20 mouse cellular contexts compared by ENCODE assay signal in genomic region chr10:120384040-120384439, GRCm38 (mm10).
DNase-seq lines count a peak whose midpoint lies in the region; ATAC-seq lines count a peak whose summit lies in the region.
"Had no signal": no experiment of that assay in that cellular context is flagged by ENCODE, and none has a peak within 500 bp of the region (broad histone marks: within the 10 kb centered on the region; RNA-seq: fewer than 3 reads in every experiment).

No protein-coding gene starts in this region.

- no peak overlapping the region for H3K4me2 ChIP-seq in embryonic facial prominence, embryonic 14.5 days (ENCODE audit: low read depth, low read length)
- 0 out of 2 replicates have a peak overlapping the region, but pooled peaks have one; percentile 34 for H3K4me2 ChIP-seq in heart, embryonic 16.5 days (ENCODE audit: low read depth, low read length)
- no peak overlapping the region for H3K4me2 ChIP-seq in lung, embryonic 15.5 days
- no peak overlapping the region for H3K4me2 ChIP-seq in embryonic facial prominence, embryonic 15.5 days (replicated peaks)
- H3K4me2 ChIP-seq: embryonic facial prominence, embryonic 13.5 days; liver, embryonic 13.5 days had no signal

- H3K36me3 ChIP-seq in embryonic facial prominence, embryonic 14.5 days (ENCODE audit: control insufficient read depth, insufficient read depth, low read length): no peaks in the 10 kb centered on the region
- H3K36me3 ChIP-seq in embryonic facial prominence, embryonic 10.5 days (replicated peaks): peaks cover 71% of the 10 kb centered on the region
- H3K36me3 ChIP-seq in heart, embryonic 16.5 days (ENCODE audit: control insufficient read depth, insufficient read depth): no peaks in the 10 kb centered on the region
- H3K36me3 ChIP-seq in lung, embryonic 15.5 days: no peaks in the 10 kb centered on the region
- H3K36me3 ChIP-seq in embryonic facial prominence, embryonic 15.5 days: no peaks in the 10 kb centered on the region
- H3K36me3 ChIP-seq: liver, embryonic 13.5 days had no signal

- 65% methylated on average over 7 of the region's 7 CpGs for WGBS in embryonic facial prominence, embryonic 14.5 days
- 74% methylated on average over 7 of the region's 7 CpGs for WGBS in embryonic facial prominence, embryonic 10.5 days
- WGBS in heart, embryonic 16.5 days: 40% methylated on average over 7 of the region's 7 CpGs
- 59% methylated on average over 7 of the region's 7 CpGs for WGBS in lung, embryonic 15.5 days
- 59% methylated on average over 7 of the region's 7 CpGs for WGBS in embryonic facial prominence, embryonic 15.5 days

- no peak overlapping the region for H3K9ac ChIP-seq in embryonic facial prominence, embryonic 14.5 days (ENCODE audit: low read depth, low read length)
- H3K9ac ChIP-seq in heart, embryonic 16.5 days (ENCODE audit: low read length): no peak overlapping the region; the same call in 1 of the 2 replicates
- no peak overlapping the region for H3K9ac ChIP-seq in lung, embryonic 15.5 days
- H3K9ac ChIP-seq in embryonic facial prominence, embryonic 15.5 days: no peak overlapping the region
- H3K9ac ChIP-seq: embryonic facial prominence, embryonic 13.5 days; liver, embryonic 13.5 days had no signal

- no peaks in the 10 kb centered on the region for H3K27me3 ChIP-seq in embryonic facial prominence, embryonic 14.5 days (replicated peaks; ENCODE audit: control insufficient read depth, insufficient read depth, low read length)
- H3K27me3 ChIP-seq in embryonic facial prominence, embryonic 10.5 days (replicated peaks; ENCODE audit: low read depth, poor library complexity, severe bottlenecking): no peaks in the 10 kb centered on the region
- H3K27me3 ChIP-seq in heart, embryonic 16.5 days (ENCODE audit: control insufficient read depth, insufficient read depth, low read length): no peaks in the 10 kb centered on the region
- no peaks in the 10 kb centered on the region for H3K27me3 ChIP-seq in lung, embryonic 15.5 days
- no peaks in the 10 kb centered on the region for H3K27me3 ChIP-seq in embryonic facial prominence, embryonic 15.5 days
- H3K27me3 ChIP-seq: embryonic facial prominence, embryonic 13.5 days; liver, embryonic 13.5 days had no signal

- ATAC-seq in embryonic facial prominence, embryonic 14.5 days (ENCODE audit: low read depth): no peak
- peak; percentile 46; the same call in 1 of the 2 replicates for ATAC-seq in heart, embryonic 16.5 days (replicated peaks; ENCODE audit: extremely low read depth, insufficient read depth, low FRiP score)
- ATAC-seq in lung, embryonic 15.5 days (ENCODE audit: borderline replicate concordance, extremely low read depth, low FRiP score, low TSS enrichment): no peak
- no peak for ATAC-seq in embryonic facial prominence, embryonic 15.5 days (ENCODE audit: insufficient number of reproducible peaks, low FRiP score, low TSS enrichment, low read depth)
- ATAC-seq: forebrain, embryonic 14.5 days had no signal

- no peaks in the 10 kb centered on the region for H3K9me3 ChIP-seq in embryonic facial prominence, embryonic 14.5 days (ENCODE audit: control insufficient read depth, low read length)
- H3K9me3 ChIP-seq in embryonic facial prominence, embryonic 10.5 days: no peaks in the 10 kb centered on the region
- H3K9me3 ChIP-seq in heart, embryonic 16.5 days (replicated peaks; ENCODE audit: control insufficient read depth, low read length): no peaks in the 10 kb centered on the region
- H3K9me3 ChIP-seq in lung, embryonic 15.5 days: no peaks in the 10 kb centered on the region
- no peaks in the 10 kb centered on the region for H3K9me3 ChIP-seq in embryonic facial prominence, embryonic 15.5 days (replicated peaks)
- H3K9me3 ChIP-seq: embryonic facial prominence, embryonic 13.5 days; hindbrain, embryonic 10.5 days; liver, embryonic 13.5 days; midbrain, embryonic 10.5 days had no signal

- intact Hi-C loops in heart, postnatal 14 days (cut with DNase I): no loop called here

- no peak overlapping the region for H3K27ac ChIP-seq in embryonic facial prominence, embryonic 14.5 days (replicated peaks; ENCODE audit: low read depth, low read length)
- H3K27ac ChIP-seq in embryonic facial prominence, embryonic 10.5 days (replicated peaks): no peak overlapping the region
- H3K27ac ChIP-seq in heart, embryonic 16.5 days (ENCODE audit: low read length): no peak overlapping the region
- peak overlapping the region; percentile 44; the same call in 1 of the 2 replicates for H3K27ac ChIP-seq in lung, embryonic 15.5 days
- 0 out of 2 replicates have a peak overlapping the region, but pooled peaks have one; percentile 5 for H3K27ac ChIP-seq in embryonic facial prominence, embryonic 15.5 days (replicated peaks)
- H3K27ac ChIP-seq: kidney, postnatal 0 days; left cerebral cortex, adult 2 months; liver, embryonic 13.5 days; midbrain, embryonic 10.5 days had no signal

- H3K4me3 ChIP-seq in embryonic facial prominence, embryonic 14.5 days (ENCODE audit: low read depth, low read length): no peak overlapping the region
- no peak overlapping the region for H3K4me3 ChIP-seq in embryonic facial prominence, embryonic 10.5 days
- no peak overlapping the region for H3K4me3 ChIP-seq in heart, embryonic 16.5 days (ENCODE audit: low read length)
- no peak overlapping the region for H3K4me3 ChIP-seq in lung, embryonic 15.5 days
- no peak overlapping the region for H3K4me3 ChIP-seq in embryonic facial prominence, embryonic 15.5 days (replicated peaks)
- H3K4me3 ChIP-seq: embryonic facial prominence, embryonic 13.5 days; hindbrain, embryonic 10.5 days; left cerebral cortex, adult 2 months; liver, embryonic 13.5 days; midbrain, embryonic 10.5 days had no signal

- peaks cover 29% of the 10 kb centered on the region for H3K4me1 ChIP-seq in embryonic facial prominence, embryonic 14.5 days (ENCODE audit: control insufficient read depth, insufficient read depth, low read length)
- peaks cover 49% of the 10 kb centered on the region for H3K4me1 ChIP-seq in embryonic facial prominence, embryonic 10.5 days
- peaks cover 23% of the 10 kb centered on the region for H3K4me1 ChIP-seq in heart, embryonic 16.5 days (ENCODE audit: control insufficient read depth, insufficient read depth, low read length)
- H3K4me1 ChIP-seq in lung, embryonic 15.5 days: peaks cover 53% of the 10 kb centered on the region
- H3K4me1 ChIP-seq in embryonic facial prominence, embryonic 15.5 days: peaks cover 18% of the 10 kb centered on the region

- peak; percentile 81 for DNase-seq in embryonic facial prominence, embryonic 14.5 days (ENCODE audit: low spot score)
- DNase-seq in embryonic facial prominence, embryonic 10.5 days (ENCODE audit: low spot score): no peak
- DNase-seq in heart, postnatal 14 days: no peak
- DNase-seq in lung, postnatal 14 days: no peak
- no peak for DNase-seq in gastrocnemius, adult 8-10 months (ENCODE audit: low spot score in 2 of 2)
- DNase-seq: cerebellum, adult 2 months; cerebellum, postnatal 25 days; gastrocnemius, postnatal 10 days; liver, embryonic 13.5 days; right cerebral cortex, postnatal 14 days; thymus, postnatal 25 days had no signal

Comparison
In these comparisons a context has a peak if more than half of its experiments do, and no peak if none do; other contexts are left out.
1. H3K27ac ChIP-seq: peak in lung, embryonic 15.5 days (single experiment) and embryonic facial prominence, embryonic 15.5 days (single experiment); none in embryonic facial prominence, embryonic 14.5 days (single experiment), embryonic facial prominence, embryonic 10.5 days (single experiment) and heart, embryonic 16.5 days (single experiment).